Mouse (Mus musculus) lung, postnatal 25 days (tissue): ENCODE results near the gene Tspoap1.

Source experiments
- DNase-seq: peaks from one replicate; pipeline ENCODE4 v3.0.0; 2022; ENCODE audit warnings: low spot score

Tspoap1 gene

DNA sequence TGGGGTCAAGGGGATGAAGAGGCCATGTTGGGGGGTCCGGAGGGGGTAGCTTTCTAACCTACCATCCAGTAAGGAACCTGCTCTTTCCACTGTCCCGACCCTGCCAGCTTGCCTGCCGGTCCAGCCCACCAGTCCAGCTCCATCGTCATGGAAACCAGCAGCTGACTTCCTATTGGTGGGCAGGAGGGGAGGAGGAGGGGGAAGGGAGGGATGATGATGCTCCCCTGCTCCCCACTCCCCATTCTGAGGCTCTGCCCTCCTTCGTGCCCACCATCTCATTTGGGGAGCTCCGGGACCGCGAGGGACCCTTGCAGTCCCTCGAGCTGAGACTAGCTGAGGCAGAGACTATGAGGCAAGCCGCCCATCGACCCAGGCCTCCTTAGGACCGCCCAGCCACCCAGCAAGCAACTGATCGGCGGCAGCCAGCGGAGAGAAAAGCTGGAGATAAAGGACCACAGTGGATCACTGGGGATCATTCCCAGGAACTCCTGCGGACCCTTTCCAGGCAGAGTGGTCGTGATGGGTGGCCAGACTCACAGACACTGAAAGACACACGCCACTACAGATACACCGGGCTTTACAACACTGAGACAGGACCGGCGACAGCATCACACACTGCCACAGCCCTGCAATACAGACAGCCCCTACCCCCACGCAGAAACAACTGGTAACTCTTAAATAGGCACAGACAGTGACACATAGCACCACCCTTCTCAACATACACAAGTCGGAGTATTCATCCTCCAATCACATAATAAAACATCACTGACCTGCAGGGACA is at the start of gene Tspoap1:
Tspoap1 (plus strand) TSS at position 241 of the 781 bp plus-strand sequence.
- no peak for DNase-seq

DNA sequence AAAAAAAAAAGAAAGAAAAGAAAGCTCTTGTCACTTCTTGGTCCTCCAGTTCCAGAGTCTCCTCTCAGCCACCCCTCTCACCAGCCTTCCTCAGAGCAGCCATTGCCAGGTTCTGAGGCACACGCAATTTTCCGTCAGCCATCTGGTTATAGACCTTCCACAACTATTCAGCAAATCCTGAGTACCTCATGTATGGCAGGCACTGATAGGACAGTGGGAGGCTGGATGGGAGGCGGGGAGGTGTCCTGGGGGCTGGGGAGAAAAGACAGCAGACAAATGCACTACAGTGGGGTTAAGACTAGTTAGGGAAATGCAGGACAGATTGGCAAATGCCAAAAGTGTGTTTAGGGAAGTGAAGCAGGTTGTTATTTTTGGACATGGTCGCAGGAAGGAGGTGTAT is 48.2 kb upstream of the Tspoap1 start:
- DNase-seq: no peak

DNA sequence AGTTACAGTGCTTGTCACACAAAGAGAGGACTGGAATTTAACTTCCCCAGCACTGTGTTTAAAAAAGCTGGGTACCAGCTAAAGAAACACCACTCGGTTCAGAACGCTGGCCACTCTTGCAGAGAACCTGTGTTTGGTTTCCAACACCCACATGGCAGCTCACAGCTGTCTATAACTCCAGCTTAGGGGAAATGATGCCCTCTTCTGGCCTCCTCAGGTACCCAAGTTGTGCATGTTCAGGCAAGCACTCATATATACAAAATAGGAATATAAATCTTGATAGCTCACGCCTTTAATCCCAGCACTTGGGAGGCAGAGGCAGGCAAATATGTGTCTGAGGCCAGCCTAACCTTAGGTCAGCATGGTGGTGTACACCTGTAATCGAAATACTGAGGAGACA is 44.3 kb upstream of the Tspoap1 start:
- no peak for DNase-seq

DNA sequence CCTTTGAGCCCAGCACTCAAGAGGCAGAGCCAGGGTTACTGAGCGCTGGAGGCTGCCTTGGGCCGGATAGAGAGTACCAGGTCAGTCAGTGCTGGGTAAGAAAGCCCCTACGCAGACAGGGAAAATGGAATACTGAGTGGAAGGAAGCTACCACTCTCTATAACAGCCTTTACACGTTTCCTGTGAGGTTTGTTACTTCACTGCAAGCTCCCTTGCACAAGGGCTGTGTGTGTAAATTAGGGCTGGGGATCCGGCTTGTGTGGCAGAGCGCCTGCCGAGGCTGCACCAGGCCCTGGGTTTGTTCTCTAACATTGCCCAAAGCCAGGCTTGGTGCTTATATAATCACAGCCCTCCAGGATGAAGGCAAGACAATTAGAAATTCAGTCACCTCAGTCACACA is 40.8 kb upstream of the Tspoap1 start:
- DNase-seq: no peak

DNA sequence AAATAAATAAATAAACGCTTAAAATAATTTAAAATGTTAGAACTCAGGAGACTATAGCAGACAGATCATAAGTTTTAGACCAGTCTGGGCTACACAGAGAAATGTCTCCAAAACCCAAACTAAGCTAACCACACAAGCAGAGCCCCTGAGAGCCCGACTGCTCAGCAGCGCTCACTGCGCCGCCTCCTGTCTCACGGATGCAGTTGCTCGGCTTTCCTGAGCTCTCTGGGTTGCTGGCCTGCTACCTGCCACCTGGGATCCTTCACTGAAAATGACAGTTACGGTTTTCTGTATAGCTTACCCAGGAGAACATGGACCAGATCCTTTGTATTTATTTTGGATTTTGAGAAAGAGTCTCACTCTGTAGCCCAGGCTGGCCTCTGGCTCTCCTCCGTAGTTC is 40.0 kb upstream of the Tspoap1 start:
- no peak for DNase-seq

DNA sequence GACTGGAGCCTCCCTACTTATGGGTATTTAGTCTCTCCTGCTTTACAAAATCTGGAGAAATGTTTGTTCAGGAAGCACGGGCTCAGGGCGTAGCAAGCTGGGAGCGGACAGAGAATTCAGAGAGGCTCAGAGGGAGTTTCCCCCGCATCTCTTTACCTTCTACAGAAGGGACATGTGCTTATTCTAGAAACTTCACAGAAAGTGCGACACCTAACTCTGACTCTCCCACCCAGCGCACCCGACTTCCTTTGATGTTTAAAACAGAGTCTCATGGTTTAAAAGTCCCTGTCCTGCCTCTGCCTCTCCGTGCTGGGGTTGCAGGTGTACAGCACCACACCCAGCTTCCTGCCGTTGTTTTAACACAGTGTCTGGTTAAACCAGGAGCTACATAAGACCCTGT is 39.5 kb upstream of the Tspoap1 start:
- DNase-seq: peak; percentile 36

DNA sequence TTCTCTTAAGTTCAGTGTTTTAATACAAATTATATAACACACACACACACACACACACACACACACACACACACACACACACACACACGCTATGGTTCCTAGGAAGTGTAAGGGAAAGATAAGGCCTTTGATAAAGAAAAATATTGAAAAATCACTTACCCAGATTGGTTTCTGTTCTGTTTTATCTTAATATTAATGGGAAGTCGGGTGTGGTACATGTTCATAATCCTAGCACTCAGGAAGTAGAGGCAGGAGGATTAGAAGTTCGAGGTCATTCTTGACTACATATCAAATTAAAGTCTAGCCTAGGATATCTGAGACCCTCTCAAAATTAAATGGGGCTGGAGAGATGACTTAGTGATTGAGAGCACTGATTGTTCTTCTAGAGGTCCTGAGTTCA is 38.2 kb upstream of the Tspoap1 start:
- no peak for DNase-seq

DNA sequence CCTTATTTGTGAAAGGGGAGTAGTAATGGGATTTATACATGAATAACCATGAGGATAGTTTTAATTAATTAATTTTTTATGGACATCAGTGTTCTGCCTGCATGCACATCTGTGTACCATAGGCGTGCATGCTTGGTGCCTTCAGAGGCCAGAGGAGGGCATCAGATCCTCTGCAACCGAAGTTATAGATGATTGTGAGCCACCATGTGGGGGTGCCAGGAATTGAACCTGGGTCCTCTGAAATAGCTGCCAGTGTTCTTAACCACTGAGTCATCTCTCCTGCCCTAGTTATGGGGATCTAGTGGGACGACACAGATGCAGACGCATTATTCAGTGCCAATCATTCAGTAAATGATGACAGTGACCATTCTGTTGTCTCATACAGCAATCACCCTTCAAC is 37.5 kb upstream of the Tspoap1 start:
- DNase-seq: no peak

DNA sequence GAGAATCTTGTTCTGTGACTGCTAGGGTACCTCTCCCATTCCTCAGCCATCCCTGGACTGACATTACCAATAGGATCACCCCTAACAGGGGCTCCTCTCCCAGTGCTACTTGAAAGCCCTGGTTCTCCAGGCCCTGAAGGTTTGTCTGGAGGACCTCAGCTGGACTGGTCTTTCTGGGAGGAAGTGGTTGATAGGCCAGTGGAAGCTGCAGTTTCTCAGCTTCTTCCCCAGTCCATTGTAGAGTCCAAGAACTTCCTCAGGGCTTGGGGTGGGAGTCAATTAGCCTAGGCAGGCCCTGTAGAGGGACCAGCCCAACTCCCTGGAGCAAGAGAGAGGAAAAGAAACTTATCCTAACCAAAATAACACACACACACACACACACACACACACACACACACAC is 34.8 kb upstream of the Tspoap1 start:
- DNase-seq: no peak

DNA sequence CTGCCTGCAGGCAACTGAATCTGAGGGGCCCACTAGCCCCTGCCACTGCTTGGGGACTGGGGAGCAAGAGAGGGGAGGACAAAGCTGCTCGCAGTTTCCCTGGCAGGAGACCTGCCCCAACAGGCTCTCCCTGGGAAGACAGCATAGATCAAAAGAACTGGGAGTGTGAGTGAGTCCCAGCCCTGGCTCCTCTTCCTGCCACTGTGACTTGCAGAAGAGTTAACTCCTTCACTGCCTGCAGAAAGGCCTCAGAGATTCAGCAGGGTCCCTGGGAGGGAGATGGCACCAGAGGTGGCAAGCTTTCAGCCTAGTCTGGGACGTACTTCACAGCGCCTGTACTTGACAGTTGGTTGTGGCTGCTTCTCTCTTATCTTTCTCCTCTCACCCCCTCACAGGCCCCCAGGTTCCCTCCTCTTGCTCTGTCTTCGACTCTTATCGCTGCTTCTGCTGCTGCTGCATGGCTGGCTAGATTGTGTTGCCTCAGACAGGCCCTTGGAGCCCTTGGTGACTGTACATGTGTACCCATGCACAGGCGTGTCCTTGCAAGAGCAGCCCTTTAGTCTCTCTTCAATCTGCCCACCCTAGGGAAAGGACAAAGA is 34.3 kb upstream of the Tspoap1 start:
- DNase-seq: no peak

DNA sequence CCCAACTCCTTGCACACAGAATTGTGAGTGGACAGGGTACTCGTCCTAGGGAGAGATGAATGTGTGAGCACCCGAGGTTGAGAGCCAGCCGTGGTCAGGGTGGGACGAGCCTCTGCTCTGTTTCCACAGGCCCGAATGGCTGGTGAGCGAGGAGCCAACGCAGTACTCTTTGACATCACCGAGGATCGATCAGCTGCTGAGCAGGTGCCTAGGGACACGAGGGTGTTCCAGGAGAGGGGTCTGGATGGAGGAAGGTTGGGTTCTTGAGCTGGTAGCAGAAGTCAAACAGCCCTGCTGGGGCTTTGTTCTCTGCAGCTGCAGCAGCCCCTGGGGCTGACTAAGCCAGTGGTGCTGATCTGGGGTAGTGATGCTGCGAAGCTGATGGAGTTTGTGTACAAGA is 33.3 kb upstream of the Tspoap1 start:
- DNase-seq: no peak

DNA sequence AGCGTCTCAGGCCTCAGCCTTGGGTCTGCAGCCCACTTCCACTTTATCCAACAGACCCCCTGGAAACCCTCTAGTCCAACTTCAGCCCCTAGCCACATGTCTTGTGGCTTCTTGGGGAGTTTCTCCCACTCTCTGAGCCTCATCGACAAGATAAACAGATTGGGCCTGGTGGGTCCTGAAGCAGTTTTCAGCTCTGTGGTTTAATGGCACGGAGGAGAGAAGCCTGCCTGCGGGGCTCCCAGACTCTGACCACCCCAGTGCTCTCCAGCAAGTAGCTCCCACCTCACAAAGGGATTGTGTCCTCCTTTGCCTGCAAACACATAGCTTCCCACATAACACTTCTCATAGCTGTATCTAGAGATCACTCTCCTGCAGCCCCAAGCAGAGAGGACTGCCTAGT is 32.9 kb upstream of the Tspoap1 start:
- DNase-seq: no peak

DNA sequence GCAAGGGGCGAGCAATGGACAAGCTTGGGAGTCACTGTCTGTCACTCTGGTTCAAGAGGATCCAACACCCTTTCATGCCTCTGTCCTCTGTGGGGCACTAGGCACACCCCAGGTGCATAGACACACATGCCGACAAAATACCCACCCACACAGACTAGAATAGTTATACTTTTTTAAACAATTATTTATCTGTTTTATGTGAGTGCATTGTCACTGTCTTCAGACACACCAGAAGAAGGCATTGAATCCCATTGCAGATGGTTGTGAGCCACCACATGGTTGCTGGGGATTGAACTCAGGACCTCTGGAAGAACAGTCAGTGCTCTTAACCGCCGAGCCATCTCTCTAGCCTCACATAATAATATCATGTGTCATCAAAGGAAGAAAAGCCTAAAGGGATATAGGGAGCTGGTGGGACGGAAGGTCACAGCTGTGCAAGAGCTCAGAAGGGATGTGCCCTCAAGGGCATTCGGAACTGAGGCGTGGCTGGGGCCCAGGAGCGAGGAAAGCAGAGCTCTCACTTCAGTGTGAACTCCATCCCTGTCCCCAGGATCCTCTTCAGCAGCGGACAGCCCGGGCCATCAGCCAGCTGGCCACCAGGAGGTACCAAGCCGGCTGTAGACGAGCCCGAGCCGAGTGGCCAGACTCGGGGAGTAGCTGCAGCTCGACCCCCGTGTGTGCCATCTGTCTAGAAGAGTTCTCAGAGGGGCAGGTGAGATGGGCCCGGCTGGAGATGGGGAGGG is 31.3 kb upstream of the Tspoap1 start:
- DNase-seq: no peak

DNA sequence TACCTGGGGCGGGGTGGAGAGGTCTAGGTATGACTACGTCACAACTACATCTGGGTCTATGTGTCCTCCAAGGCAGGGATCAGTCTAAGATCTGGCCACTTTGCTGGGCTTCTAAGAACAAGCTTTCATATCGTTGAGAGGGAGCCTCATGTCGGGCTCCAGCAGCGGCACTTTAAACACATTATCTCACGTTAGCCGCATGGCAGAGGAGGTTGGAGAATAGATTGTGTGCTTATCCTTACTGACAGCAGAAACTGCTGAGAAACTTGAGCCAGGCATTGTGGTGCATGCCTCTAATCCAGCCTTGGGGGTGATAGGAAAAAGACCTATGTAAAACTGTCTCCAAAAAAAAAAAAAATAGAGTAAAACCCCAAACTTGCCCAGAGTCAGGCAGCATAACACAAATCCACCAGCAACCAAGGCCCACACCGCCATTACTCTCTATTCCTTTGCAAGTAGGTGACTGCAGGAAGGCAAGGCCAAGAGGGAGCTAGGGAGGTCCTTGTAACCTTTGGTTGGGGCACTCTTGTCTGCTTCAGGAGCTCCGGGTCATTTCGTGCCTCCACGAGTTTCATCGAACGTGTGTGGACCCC is 30.7 kb upstream of the Tspoap1 start:
- DNase-seq: no peak

DNA sequence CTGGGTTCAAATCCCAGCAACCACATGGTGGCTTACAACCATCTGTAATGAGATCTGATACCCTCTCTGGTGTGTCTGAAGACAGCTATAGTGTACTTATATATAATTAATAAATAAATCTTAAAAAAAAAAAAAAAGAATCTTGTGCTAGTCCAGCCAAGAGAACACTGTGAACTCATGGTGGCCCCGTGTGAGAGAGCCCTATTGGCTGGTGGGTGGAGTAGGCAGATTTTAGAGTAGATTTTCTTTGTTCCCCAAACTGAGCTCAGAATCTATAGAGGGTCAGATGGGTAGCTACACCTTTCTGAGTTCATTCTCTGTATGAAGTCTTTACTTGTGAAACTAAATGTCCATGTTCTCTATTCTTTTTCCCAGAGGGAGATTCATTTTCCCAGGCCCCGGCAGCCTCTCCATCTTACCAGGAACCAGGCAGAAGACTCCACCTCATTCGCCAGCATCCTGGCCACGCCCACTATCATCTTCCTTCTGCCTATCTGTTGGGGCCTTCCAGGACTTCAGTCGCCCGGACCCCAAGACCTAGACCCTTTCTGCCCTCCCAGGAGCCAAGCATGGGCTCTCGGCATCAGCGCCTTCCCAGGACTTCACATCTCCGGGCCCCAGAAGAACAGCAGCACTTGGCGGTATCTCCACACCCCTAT is 29.6 kb upstream of the Tspoap1 start:
- no peak for DNase-seq

DNA sequence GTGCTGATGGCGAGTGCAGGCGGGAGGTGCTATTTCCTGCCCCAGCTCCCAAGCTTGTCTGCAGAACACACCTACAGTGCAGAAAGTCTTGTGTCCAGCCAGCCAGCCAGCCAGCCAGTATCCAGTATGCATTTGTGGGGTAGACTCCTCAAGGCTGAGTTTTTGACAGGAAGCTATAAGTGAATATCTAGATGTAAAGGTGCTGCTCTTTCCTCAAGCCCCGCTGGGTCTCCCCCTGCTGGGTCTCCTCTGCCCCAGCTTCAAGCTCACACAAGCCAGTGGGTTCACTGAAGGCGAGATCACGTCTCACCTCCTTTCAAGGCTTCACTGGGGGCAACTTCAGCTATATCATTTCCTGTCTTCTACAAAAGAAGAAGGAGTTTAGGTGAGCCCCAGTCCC is 26.0 kb upstream of the Tspoap1 start:
- DNase-seq: no peak

DNA sequence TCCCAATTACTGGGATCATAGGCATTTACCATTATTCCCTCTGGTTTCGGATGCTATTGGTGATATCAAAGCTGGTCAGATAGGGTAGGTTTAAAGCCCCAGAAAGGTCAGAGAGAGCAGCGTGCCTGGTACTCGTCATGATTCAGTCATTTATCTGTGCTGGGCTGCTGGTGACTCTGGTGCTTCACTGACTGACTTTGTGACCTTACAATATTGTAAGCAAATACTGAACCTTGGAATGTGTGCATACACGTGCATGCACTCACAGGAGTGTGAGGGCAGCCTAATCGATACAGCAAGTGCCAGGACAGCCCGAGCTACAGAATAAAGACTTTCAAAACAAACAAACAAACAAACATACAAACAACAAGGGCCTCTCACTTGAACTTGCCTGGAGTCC is 24.6 kb upstream of the Tspoap1 start:
- no peak for DNase-seq

DNA sequence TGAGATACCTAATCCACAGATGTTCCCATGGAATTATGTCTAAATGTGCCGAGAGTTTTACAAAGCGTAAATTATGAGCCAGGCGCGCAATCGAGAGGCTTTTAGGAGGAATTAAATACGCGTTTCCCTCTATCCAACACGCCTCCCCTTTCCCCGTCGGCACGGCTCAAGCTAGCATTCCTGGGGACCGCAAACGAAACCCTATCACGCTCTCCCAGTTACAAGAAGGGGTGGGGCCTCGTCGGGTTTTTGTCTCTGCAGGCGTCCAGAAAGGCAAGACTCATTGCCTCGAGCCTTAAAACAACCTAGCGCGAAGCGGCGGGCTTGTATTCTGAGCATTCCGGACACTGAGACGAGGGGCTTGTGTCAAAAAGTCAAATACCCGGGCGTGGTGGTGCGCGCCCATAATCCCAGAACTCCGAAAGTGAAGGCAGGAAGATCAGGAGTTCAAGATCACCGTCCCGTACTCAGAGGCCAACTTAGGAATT is 23.6 kb upstream of the Tspoap1 start:
- peak; percentile 63 for DNase-seq

DNA sequence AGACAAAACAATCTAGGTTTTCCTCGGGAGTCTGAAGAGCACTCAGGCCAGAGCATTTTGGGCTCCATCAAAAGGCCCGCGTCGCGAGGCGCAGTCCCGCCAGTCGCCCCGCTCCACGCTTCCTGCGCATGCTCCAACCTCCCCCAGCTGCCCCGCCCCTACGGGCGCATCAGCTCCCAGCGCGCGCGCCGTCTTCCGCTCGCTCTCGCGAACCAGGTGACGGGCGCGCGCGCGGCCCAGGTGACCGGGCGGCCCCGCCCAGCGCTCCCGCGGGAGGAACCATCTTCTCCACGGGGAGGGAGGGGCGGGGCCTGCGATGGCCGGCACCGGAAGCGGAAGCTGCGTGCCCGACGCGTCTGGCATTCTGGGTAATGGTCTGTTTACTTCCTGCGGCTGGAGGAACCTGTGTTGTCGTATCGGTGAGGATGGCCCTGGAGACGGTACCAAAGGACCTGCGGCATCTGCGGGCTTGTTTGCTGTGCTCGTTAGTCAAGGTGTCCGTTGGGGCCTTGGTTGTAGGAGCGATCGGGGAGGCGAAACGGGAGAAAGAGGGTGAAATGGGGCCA is 23.1 kb upstream of the Tspoap1 start, which contains the start of gene Supt4a:
Supt4a (plus strand) TSS at position 378 of the 566 bp plus-strand sequence.
- DNase-seq: peak; percentile 94

DNA sequence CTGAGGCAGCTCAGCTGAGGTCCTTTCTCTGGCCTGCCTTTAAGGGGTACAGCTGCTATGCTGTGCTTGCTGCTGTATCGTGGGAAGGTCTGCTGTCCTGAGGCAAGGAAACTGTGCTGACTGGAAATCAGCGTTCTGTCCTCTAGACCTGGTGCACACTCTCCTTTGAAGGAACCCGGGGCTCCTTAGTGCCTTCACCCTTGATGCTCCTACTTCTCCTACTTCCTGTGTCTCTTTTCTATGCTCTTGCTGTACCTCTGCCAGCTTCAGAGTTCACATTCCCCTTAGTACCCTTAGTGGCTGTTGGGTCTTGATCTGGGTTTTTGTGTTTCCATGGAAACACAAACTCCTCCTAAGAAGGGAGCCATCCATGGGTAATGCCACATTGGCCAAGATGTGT is 16.6 kb upstream of the Tspoap1 start:
- no peak for DNase-seq

DNA sequence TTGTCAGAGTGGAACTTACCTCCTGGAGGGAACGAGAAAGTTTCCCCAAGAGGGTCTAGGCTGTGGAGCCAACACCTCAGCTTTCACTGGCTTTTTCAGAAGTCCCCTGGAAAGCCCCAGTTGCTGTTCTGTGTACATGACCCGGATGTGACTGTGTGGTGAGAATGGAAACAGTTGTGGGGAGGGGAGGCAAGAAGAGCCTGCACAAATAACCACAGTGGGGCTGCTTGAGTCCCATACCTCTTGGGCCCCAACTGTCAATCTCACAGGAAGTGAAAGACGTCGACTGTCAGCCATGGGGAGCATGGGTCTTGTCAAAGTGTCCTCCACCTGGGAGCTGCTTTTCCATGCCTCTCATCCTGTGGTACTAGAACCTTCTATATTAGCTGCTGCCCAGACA is 15.4 kb upstream of the Tspoap1 start:
- peak; percentile 65 for DNase-seq
